Mouse (Mus musculus) lung, adult 2 months (tissue): ENCODE measurements around the gene Aes.

Source experiments
- CTCF ChIP-seq: fragments of 200-500 bp; IDR thresholded peaks from 2 replicates; pipeline ENCODE4 v1.5.1; 2011; ENCODE audit warnings: mild to moderate bottlenecking, low read length, control low read depth; ENCODE audit not compliant: insufficient read depth
- POLR2A ChIP-seq: fragments of 200-500 bp; IDR thresholded peaks from 2 replicates; pipeline ENCODE4 v1.6.1; 2011; ENCODE audit warnings: low read depth, mild to moderate bottlenecking, control low read depth, low read length, borderline replicate concordance; ENCODE audit errors: extremely low read depth

DNA sequence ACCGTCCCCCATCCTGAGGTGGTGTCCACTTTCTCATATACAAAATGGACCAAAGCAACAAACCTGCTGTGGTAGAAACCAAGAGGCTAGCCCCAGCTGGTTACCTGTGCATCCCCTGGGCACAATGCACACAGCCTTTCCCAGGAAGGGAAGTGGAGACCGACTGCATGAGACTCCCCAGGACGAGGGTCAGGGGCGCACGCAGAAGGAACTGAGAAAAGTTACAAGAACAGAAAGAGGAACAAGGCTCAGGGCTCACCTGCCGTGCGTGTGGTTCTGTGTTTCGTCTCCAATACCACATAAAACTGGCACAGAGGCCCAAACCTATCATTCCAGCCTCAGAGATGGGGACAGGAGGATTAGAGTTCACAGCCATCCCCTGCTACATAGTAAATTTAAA is 42.1 kb upstream of the Aes start:
- TF ChIP-seq POLR2A (no peak), CTCF (no peak)
